ENCODE assay signal across 9 mouse cellular contexts in genomic region chr11:97810356-97810755, GRCm38 (mm10). TPM values are rescaled to one million over a fixed set of nuclear protein-coding genes. Genes with fewer than 3 reads are reported as not detected.
DNase-seq lines count a peak whose midpoint lies in the region; ATAC-seq and TF ChIP-seq lines count a peak whose summit lies in the region.
"Had no signal": no experiment of that assay in that cellular context is flagged by ENCODE, and none has a peak within 500 bp of the region (broad histone marks: within the 10 kb centered on the region; RNA-seq: fewer than 3 reads in every experiment).

No protein-coding gene starts in this region.

- peaks cover 12% of the 10 kb centered on the region for H3K36me3 ChIP-seq in forebrain, embryonic 15.5 days
- H3K36me3 ChIP-seq in forebrain, embryonic 11.5 days (ENCODE audit: control insufficient read depth, insufficient read depth, low read length) = no peaks in the 10 kb centered on the region
- H3K36me3 ChIP-seq in kidney, postnatal 0 days (ENCODE audit: insufficient read depth, low read length) = peaks cover 20% of the 10 kb centered on the region
- peaks cover 6% of the 10 kb centered on the region; the same call in 1 of the 2 replicates for H3K36me3 ChIP-seq in stomach, postnatal 0 days (ENCODE audit: control insufficient read depth, insufficient read depth, low read length)

- no peaks in the 10 kb centered on the region for H3K9me3 ChIP-seq in forebrain, embryonic 15.5 days
- H3K9me3 ChIP-seq in forebrain, embryonic 11.5 days (ENCODE audit: control insufficient read depth, low read length) = no peaks in the 10 kb centered on the region
- H3K9me3 ChIP-seq in kidney, postnatal 0 days (replicated peaks; ENCODE audit: low read length) = no peaks in the 10 kb centered on the region
- H3K9me3 ChIP-seq in stomach, postnatal 0 days (ENCODE audit: control insufficient read depth, low read length) = no peaks in the 10 kb centered on the region

- TF ChIP-seq EP300 in stomach, postnatal 0 days (optimal IDR thresholded peaks at IDR 0.05) = no peak

- H3K9ac ChIP-seq in forebrain, embryonic 15.5 days (replicated peaks) = no peak overlapping the region
- no peak overlapping the region for H3K9ac ChIP-seq in forebrain, embryonic 11.5 days (ENCODE audit: low read length)
- H3K9ac ChIP-seq in kidney, postnatal 0 days (ENCODE audit: low read depth, low read length) = no peak overlapping the region
- no peak overlapping the region for H3K9ac ChIP-seq in stomach, postnatal 0 days (ENCODE audit: low read length)

- peaks cover 81% of the 10 kb centered on the region for H3K4me1 ChIP-seq in forebrain, embryonic 15.5 days
- peaks cover 60% of the 10 kb centered on the region for H3K4me1 ChIP-seq in forebrain, embryonic 11.5 days (replicated peaks; ENCODE audit: control insufficient read depth, insufficient read depth, low read length)
- H3K4me1 ChIP-seq in kidney, postnatal 0 days (replicated peaks; ENCODE audit: insufficient read depth, low read length) = peaks cover 79% of the 10 kb centered on the region
- H3K4me1 ChIP-seq in stomach, postnatal 0 days (replicated peaks; ENCODE audit: control insufficient read depth, insufficient read depth) = peaks cover 37% of the 10 kb centered on the region

- 0 out of 2 replicates have a peak overlapping the region, but pooled peaks have one; percentile 11 for H3K27ac ChIP-seq in forebrain, embryonic 15.5 days (replicated peaks)
- no peak overlapping the region for H3K27ac ChIP-seq in forebrain, embryonic 11.5 days (ENCODE audit: low read depth, low read length)
- peak overlapping the region; percentile 84 for H3K27ac ChIP-seq in kidney, postnatal 0 days
- peak overlapping the region; percentile 77 for H3K27ac ChIP-seq in stomach, postnatal 0 days (replicated peaks)

- TF ChIP-seq CTCF in kidney, postnatal 0 days (IDR thresholded peaks at IDR 0.05; ENCODE audit: low read depth) = no peak
- TF ChIP-seq CTCF in stomach, postnatal 0 days (IDR thresholded peaks at IDR 0.05; ENCODE audit: low read depth) = no peak

- no peak for DNase-seq in forebrain, embryonic 11.5 days (ENCODE audit: low spot score)
- DNase-seq in spleen, postnatal 36 days (ENCODE audit: low spot score in 2 of 2) = peak; percentile 38 to 43
- DNase-seq in spleen, adult 12 weeks (ENCODE audit: low spot score) = no peak
- DNase-seq in kidney, postnatal 0 days (ENCODE audit: low spot score) = no peak
- peak; percentile 88 for DNase-seq in stomach, postnatal 0 days (ENCODE audit: low spot score)
- DNase-seq in c-Kit-positive CD71-positive TER-119-positive erythroid progenitor cells, embryonic 14.5 days (ENCODE audit: low spot score) = no peak
- no peak for DNase-seq in right cerebral cortex, adult 2 months (ENCODE audit: low spot score in 2 of 2)

- H3K27me3 ChIP-seq in forebrain, embryonic 15.5 days = no peaks in the 10 kb centered on the region
- no peaks in the 10 kb centered on the region for H3K27me3 ChIP-seq in forebrain, embryonic 11.5 days (ENCODE audit: control insufficient read depth, insufficient read depth, low read length)
- no peaks in the 10 kb centered on the region for H3K27me3 ChIP-seq in kidney, postnatal 0 days (ENCODE audit: insufficient read depth, low read length)
- H3K27me3 ChIP-seq in stomach, postnatal 0 days (ENCODE audit: control insufficient read depth, insufficient read depth, low read length) = no peaks in the 10 kb centered on the region

- H3K4me2 ChIP-seq in forebrain, embryonic 15.5 days (replicated peaks) = no peak overlapping the region
- H3K4me2 ChIP-seq in forebrain, embryonic 11.5 days (ENCODE audit: low read depth, low read length, severe bottlenecking) = no peak overlapping the region
- H3K4me2 ChIP-seq in kidney, postnatal 0 days (ENCODE audit: low read length) = no peak overlapping the region
- no peak overlapping the region for H3K4me2 ChIP-seq in stomach, postnatal 0 days (replicated peaks; ENCODE audit: low read depth)

- no peak for ATAC-seq in forebrain, embryonic 15.5 days (replicated peaks)
- no peak for ATAC-seq in forebrain, embryonic 11.5 days (replicated peaks; ENCODE audit: low FRiP score)
- ATAC-seq in kidney, postnatal 0 days (replicated peaks; ENCODE audit: low FRiP score, low read depth) = no peak
- ATAC-seq in stomach, postnatal 0 days (ENCODE audit: low FRiP score, low TSS enrichment) = peak; percentile 81

- 71% methylated on average over 7 of the region's 7 CpGs for WGBS in forebrain, embryonic 15.5 days
- WGBS in forebrain, embryonic 11.5 days = 80% methylated on average over 7 of the region's 7 CpGs
- 72% methylated on average over 7 of the region's 7 CpGs for WGBS in kidney, postnatal 0 days
- WGBS in stomach, postnatal 0 days = 40% methylated on average over 7 of the region's 7 CpGs

- H3K4me3 ChIP-seq in forebrain, embryonic 15.5 days = no peak overlapping the region
- H3K4me3 ChIP-seq in forebrain, embryonic 11.5 days (ENCODE audit: low read depth, low read length) = no peak overlapping the region
- no peak overlapping the region for H3K4me3 ChIP-seq in kidney, postnatal 0 days (replicated peaks; ENCODE audit: low read depth, low read length)
- H3K4me3 ChIP-seq in stomach, postnatal 0 days (ENCODE audit: low read depth, low read length) = no peak overlapping the region

RNA-seq across cellular contexts. Expression of gene Lasp1, which starts 11.6 kb away (rescaled TPM):
- 129 and 132 TPM in 2 replicates for polyA plus RNA-seq in forebrain, embryonic 15.5 days (2015; fragmentation: Nextera tagmentation; extraction: Ambion mirVana)
- polyA plus RNA-seq in forebrain, embryonic 11.5 days (2014; fragmentation: Nextera tagmentation; extraction: Ambion mirVana) = 77.6 and 77.8 TPM in 2 replicates
- 87.7 and 96.4 TPM in 2 replicates for polyA plus RNA-seq in kidney, postnatal 0 days (2015; fragmentation: Nextera tagmentation; extraction: Ambion mirVana)
- polyA plus RNA-seq in stomach, postnatal 0 days (2015; fragmentation: Nextera tagmentation; extraction: Ambion mirVana) = 84.0 and 90.1 TPM in 2 replicates

RNA-seq across cellular contexts. Expression of gene Rpl23, which starts 28.1 kb away (rescaled TPM):
- polyA plus RNA-seq in forebrain, embryonic 15.5 days (2015; fragmentation: Nextera tagmentation; extraction: Ambion mirVana) = 327 and 370 TPM in 2 replicates
- 400 and 454 TPM in 2 replicates for polyA plus RNA-seq in forebrain, embryonic 11.5 days (2014; fragmentation: Nextera tagmentation; extraction: Ambion mirVana)
- 716 and 863 TPM in 2 replicates for polyA plus RNA-seq in kidney, postnatal 0 days (2015; fragmentation: Nextera tagmentation; extraction: Ambion mirVana)
- 585 and 586 TPM in 2 replicates for polyA plus RNA-seq in stomach, postnatal 0 days (2015; fragmentation: Nextera tagmentation; extraction: Ambion mirVana)

RNA-seq across cellular contexts. Expression of gene B230217C12Rik, which starts 30.2 kb away (rescaled TPM):
- 17.8 and 21.0 TPM in 2 replicates for polyA plus RNA-seq in forebrain, embryonic 15.5 days (2015; fragmentation: Nextera tagmentation; extraction: Ambion mirVana)
- polyA plus RNA-seq in forebrain, embryonic 11.5 days (2014; fragmentation: Nextera tagmentation; extraction: Ambion mirVana) = 13.3 and 17.7 TPM in 2 replicates
- polyA plus RNA-seq in kidney, postnatal 0 days (2015; fragmentation: Nextera tagmentation; extraction: Ambion mirVana) = 5.1 and 5.6 TPM in 2 replicates
- 1.1 and 1.9 TPM in 2 replicates for polyA plus RNA-seq in stomach, postnatal 0 days (2015; fragmentation: Nextera tagmentation; extraction: Ambion mirVana)

RNA-seq across cellular contexts. Expression of gene 1700001P01Rik, which starts 34.6 kb away (rescaled TPM):
- 0.39 and 0.75 TPM in 2 replicates for polyA plus RNA-seq in forebrain, embryonic 15.5 days (2015; fragmentation: Nextera tagmentation; extraction: Ambion mirVana)
- 0.44 TPM in 1 of 2 replicates, not detected in the other for polyA plus RNA-seq in forebrain, embryonic 11.5 days (2014; fragmentation: Nextera tagmentation; extraction: Ambion mirVana)
- polyA plus RNA-seq in kidney, postnatal 0 days (2015; fragmentation: Nextera tagmentation; extraction: Ambion mirVana) = not detected in 2 replicates
- polyA plus RNA-seq in stomach, postnatal 0 days (2015; fragmentation: Nextera tagmentation; extraction: Ambion mirVana) = not detected in 2 replicates
- polyA plus RNA-seq: limb, embryonic 11.5 days had no signal

RNA-seq across cellular contexts. Expression of gene Cwc25, which starts 44.0 kb away (rescaled TPM):
- polyA plus RNA-seq in forebrain, embryonic 15.5 days (2015; fragmentation: Nextera tagmentation; extraction: Ambion mirVana) = 18.0 and 18.6 TPM in 2 replicates
- 16.3 and 19.5 TPM in 2 replicates for polyA plus RNA-seq in forebrain, embryonic 11.5 days (2014; fragmentation: Nextera tagmentation; extraction: Ambion mirVana)
- polyA plus RNA-seq in kidney, postnatal 0 days (2015; fragmentation: Nextera tagmentation; extraction: Ambion mirVana) = 13.9 and 14.8 TPM in 2 replicates
- 9.0 TPM in 2 replicates for polyA plus RNA-seq in stomach, postnatal 0 days (2015; fragmentation: Nextera tagmentation; extraction: Ambion mirVana)

Comparison
In these comparisons a context has a peak if more than half of its experiments do, and no peak if none do; other contexts are left out.
1. DNase-seq: peak in spleen, postnatal 36 days (2 of 2) and stomach, postnatal 0 days (single experiment); none in forebrain, embryonic 11.5 days (single experiment), spleen, adult 12 weeks (single experiment), kidney, postnatal 0 days (single experiment), c-Kit-positive CD71-positive TER-119-positive erythroid progenitor cells, embryonic 14.5 days (single experiment) and right cerebral cortex, adult 2 months (0 of 2).